9 mouse cellular contexts compared by ENCODE assay signal in the genomic region with DNA sequence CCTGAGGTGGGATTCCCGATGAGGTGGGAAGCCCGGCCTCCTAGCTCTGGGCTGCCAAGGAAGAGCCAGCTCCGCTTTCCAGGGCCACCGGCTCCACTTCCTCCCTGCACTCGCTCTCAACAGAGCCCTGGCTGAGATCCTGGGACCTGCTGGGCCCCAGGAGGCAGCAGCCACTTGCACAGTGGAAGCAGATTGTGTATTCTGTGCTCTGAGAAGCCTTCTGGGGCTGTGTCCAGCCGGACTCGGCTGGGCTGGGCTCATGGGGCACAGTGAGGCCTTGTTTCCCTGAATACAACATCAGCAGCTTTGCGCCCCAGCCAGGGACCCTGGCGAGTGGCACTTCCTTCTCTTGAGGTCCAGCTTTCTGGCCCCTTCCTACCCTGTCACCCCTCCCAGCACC. TPM values are rescaled to one million over a fixed set of nuclear protein-coding genes. Genes with fewer than 3 reads are reported as not detected.
A peak's percentile ranks its signal among the peaks of the same experiment; 100 is the strongest.
DNase-seq lines count a peak whose midpoint lies in the region; ATAC-seq lines count a peak whose summit lies in the region.
"Had no signal": no experiment of that assay in that cellular context is flagged by ENCODE, and none has a peak within 500 bp of the region (broad histone marks: within the 10 kb centered on the region; RNA-seq: fewer than 3 reads in every experiment).

No protein-coding gene starts in this region.

- no peak for ATAC-seq in liver, embryonic 13.5 days (ENCODE audit: low read depth)
- ATAC-seq in stomach, embryonic 14.5 days (ENCODE audit: insufficient number of reproducible peaks, insufficient read depth, low FRiP score, low read depth): no peak
- no peak for ATAC-seq in erythroid progenitor cell, adult 5-6 weeks (replicated peaks; ENCODE audit: low FRiP score, poor library complexity, severe bottlenecking)
- ATAC-seq: Patski had no signal

- H3K36me3 ChIP-seq in liver, embryonic 13.5 days: peaks cover 48% of the 10 kb centered on the region
- peaks cover 9% of the 10 kb centered on the region; the same call in 1 of the 2 replicates for H3K36me3 ChIP-seq in stomach, embryonic 14.5 days (ENCODE audit: control insufficient read depth, insufficient read depth, low read length)

- H3K27ac ChIP-seq in liver, embryonic 13.5 days: peak overlapping the region; percentile 75
- peak overlapping the region; percentile 59; the same call in 1 of the 2 replicates for H3K27ac ChIP-seq in stomach, embryonic 14.5 days (ENCODE audit: low read length)

- H3K4me3 ChIP-seq in liver, embryonic 13.5 days (replicated peaks): peak overlapping the region; percentile 91
- peak overlapping the region; percentile 1; the same call in 1 of the 2 replicates for H3K4me3 ChIP-seq in stomach, embryonic 14.5 days (ENCODE audit: low read depth, low read length)

- H3K9me3 ChIP-seq in liver, embryonic 13.5 days (replicated peaks): no peaks in the 10 kb centered on the region
- H3K9me3 ChIP-seq in stomach, embryonic 14.5 days (ENCODE audit: control insufficient read depth, low read depth, low read length): no peaks in the 10 kb centered on the region

- peak; percentile 38 for DNase-seq in kidney, postnatal 10 days
- no peak for DNase-seq in kidney, postnatal 14 days
- peak; percentile 65 for DNase-seq in cerebellum, adult 8-10 months
- peak; percentile 46 to 70 for DNase-seq in frontal cortex, postnatal 36 days (ENCODE audit: low spot score in 2 of 2)
- no peak for DNase-seq in liver, embryonic 13.5 days
- DNase-seq in yolk sac, embryonic 10.5 days (ENCODE audit: low spot score): no peak

- H3K4me1 ChIP-seq in liver, embryonic 13.5 days (replicated peaks): peaks cover 85% of the 10 kb centered on the region
- H3K4me1 ChIP-seq in stomach, embryonic 14.5 days (ENCODE audit: control insufficient read depth, insufficient read depth, low read length): peaks cover 56% of the 10 kb centered on the region

- H3K4me2 ChIP-seq in liver, embryonic 13.5 days: peak overlapping the region; percentile 97
- H3K4me2 ChIP-seq in stomach, embryonic 14.5 days (replicated peaks; ENCODE audit: low read depth, low read length): peak overlapping the region; percentile 68

- H3K27me3 ChIP-seq in liver, embryonic 13.5 days: no peaks in the 10 kb centered on the region
- no peaks in the 10 kb centered on the region for H3K27me3 ChIP-seq in stomach, embryonic 14.5 days (ENCODE audit: control insufficient read depth, insufficient read depth, low read length)
- H3K27me3 ChIP-seq: Patski had no signal

- 76% methylated on average over 9 of the region's 9 CpGs for WGBS in liver, embryonic 13.5 days (ENCODE audit: insufficient replicate concordance)
- 59% methylated on average over 9 of the region's 9 CpGs for WGBS in stomach, embryonic 14.5 days

- H3K9ac ChIP-seq in liver, embryonic 13.5 days: peak overlapping the region; percentile 94; the same call in 1 of the 2 replicates
- H3K9ac ChIP-seq in stomach, embryonic 14.5 days (replicated peaks; ENCODE audit: low read depth, low read length): no peak overlapping the region; the same call in 1 of the 2 replicates

RNA-seq across cellular contexts. Expression of gene Efhd2, which starts 2.8 kb away (rescaled TPM):
- polyA plus RNA-seq in liver, embryonic 13.5 days (2015; fragmentation: Nextera tagmentation; extraction: Ambion mirVana): 51.5 and 52.9 TPM in 2 replicates
- polyA plus RNA-seq in stomach, embryonic 14.5 days (2014; fragmentation: Nextera tagmentation; extraction: Ambion mirVana): 58.8 and 65.0 TPM in 2 replicates
- total RNA-seq in erythroid progenitor cell, adult 5-6 weeks (2015; ENCODE audit: low replicate concordance): 18.7 and 21.8 TPM in 2 replicates
- total RNA-seq in erythroid progenitor cell, adult 5-6 weeks (2017; ENCODE audit: low replicate concordance): 11.4 and 18.8 TPM in 2 replicates

RNA-seq across cellular contexts. Expression of gene Ctrc, which starts 25.8 kb away (rescaled TPM):
- not detected in 2 replicates for polyA plus RNA-seq in liver, embryonic 13.5 days (2015; fragmentation: Nextera tagmentation; extraction: Ambion mirVana)
- not detected in 2 replicates for polyA plus RNA-seq in stomach, embryonic 14.5 days (2014; fragmentation: Nextera tagmentation; extraction: Ambion mirVana)
- not detected in 2 replicates for total RNA-seq in erythroid progenitor cell, adult 5-6 weeks (2015; ENCODE audit: low replicate concordance)
- total RNA-seq in erythroid progenitor cell, adult 5-6 weeks (2017; ENCODE audit: low replicate concordance): not detected in 2 replicates
- polyA plus RNA-seq: Patski had no signal

RNA-seq across cellular contexts. Expression of gene Cela2a, which starts 45.9 kb away (rescaled TPM):
- polyA plus RNA-seq in liver, embryonic 13.5 days (2015; fragmentation: Nextera tagmentation; extraction: Ambion mirVana): 0.18 and 0.36 TPM in 2 replicates
- 0.73 TPM in 1 of 2 replicates, not detected in the other for polyA plus RNA-seq in stomach, embryonic 14.5 days (2014; fragmentation: Nextera tagmentation; extraction: Ambion mirVana)
- total RNA-seq in erythroid progenitor cell, adult 5-6 weeks (2015; ENCODE audit: low replicate concordance): not detected in 2 replicates
- total RNA-seq in erythroid progenitor cell, adult 5-6 weeks (2017; ENCODE audit: low replicate concordance): not detected in 2 replicates
- polyA plus RNA-seq: Patski had no signal

Comparison
In these comparisons a context has a peak if more than half of its experiments do, and no peak if none do; other contexts are left out.
1. DNase-seq: peak in kidney, postnatal 10 days (single experiment), cerebellum, adult 8-10 months (single experiment) and frontal cortex, postnatal 36 days (2 of 2); none in kidney, postnatal 14 days (single experiment), liver, embryonic 13.5 days (single experiment) and yolk sac, embryonic 10.5 days (single experiment).